Mouse (Mus musculus) 3T3-L1 (cell line): ENCODE data around the gene Wdr37.

ENCODE experiments used
- DNase-seq: peaks from one replicate; pipeline ENCODE4 v3.0.0-alpha.2; 2015; ENCODE audit warnings: low read depth, low spot score

Wdr37 gene

GRCm38 (mm10) chr13:8840941-8841340 lies 30.8 kb downstream of the Wdr37 start:
- DNase-seq = peak; percentile 31

GRCm38 (mm10) chr13:8839937-8840336 lies 31.8 kb downstream of the Wdr37 start:
- DNase-seq = no peak

DNA sequence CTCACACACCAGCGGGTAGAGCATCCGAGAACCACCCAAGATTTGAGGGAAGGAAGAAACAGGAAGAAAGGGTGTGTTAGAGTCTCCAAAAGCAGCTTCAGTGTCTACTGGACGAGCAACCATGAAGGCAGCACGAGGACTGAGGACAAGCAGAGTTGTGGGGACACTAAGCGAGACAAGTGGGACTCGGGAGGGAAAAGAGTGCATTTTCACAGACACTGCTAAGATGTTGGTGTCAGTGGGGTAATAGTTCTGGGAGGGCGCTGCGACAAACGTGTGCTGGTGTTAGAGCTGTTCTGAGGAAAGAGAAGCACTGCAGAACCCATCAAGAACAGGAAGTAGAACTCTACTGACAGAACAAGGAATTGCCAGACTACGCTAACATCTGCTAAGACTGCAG lies 32.6 kb downstream of the Wdr37 start:
- no peak for DNase-seq

- DNase-seq = no peak
Observed at GRCm38 (mm10) chr13:8838394-8838793, 33.3 kb downstream of the Wdr37 start.

DNA sequence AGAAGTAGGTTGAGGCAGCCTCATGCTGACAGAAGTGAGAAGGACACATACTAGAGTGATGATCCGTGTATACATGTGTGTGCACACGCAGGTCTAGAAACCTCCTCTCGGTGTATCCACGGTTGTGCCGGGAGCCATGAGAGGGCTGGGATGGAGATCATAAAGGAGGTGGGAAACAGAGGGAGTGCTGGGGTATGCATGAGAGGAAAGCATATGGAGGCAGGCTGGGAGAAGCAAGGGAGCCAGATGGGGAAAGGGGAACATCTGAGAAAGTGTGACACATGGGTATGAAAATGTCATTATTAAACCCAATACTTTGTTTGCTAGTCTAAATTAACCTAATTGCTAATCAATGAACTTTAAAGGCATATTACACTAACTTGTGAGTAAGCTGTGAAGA lies 37.1 kb downstream of the Wdr37 start:
- DNase-seq = no peak

DNA sequence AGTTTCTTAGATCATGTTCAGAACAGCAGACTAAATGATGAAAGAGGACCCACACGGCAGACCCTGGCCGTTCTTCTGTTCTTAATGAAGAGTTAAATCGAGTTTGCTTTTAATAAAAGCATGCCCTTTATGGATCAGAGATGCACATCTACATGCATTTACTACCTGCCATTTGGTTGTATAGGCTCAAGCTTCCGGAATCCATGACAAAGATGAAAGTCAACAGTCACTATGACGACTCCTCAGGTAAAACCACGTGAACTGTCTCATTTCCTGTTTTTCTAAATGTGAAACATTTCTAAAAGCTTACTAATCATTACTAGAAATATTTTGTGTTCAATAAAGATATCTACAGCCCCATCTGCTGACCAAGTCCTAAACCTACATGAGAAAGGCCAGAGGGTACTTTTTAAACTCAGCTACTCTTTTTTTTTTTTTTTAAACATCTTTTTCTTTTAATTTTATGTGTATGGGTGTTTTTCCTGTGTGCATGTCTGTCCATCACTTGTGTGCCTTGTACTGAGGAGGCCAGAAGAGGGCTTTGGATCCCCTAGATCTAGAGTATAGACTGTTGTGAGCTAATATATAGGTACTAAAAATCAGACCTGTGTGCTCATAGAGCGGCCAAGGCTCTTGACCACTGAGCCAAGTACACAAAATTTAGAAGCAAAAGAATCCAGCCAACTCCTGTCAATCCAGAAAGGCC lies 40.0 kb downstream of the Wdr37 start:
- peak; percentile 5 for DNase-seq

GRCm38 (mm10) chr13:8830696-8831095 lies 41.0 kb downstream of the Wdr37 start:
- DNase-seq = no peak

DNA sequence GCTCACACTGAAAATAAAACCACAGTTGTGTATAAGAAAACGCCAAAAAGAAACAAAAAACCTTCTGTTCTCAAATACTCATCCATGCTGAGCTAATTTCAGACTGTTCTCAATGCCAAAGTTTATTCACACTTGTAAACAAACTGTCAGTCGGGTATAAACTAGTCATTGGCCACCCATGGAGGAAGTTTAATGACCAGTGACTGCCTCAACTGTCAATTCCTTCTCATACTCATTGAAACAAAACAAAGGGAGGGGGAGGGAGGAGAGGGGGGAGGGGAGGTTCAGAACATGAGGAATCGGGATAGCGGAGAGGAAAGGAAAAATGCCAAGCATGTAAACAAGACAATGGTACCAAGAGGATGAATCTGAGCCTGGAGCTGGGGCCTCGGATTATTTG lies 41.9 kb downstream of the Wdr37 start:
- peak; percentile 24 for DNase-seq

DNA sequence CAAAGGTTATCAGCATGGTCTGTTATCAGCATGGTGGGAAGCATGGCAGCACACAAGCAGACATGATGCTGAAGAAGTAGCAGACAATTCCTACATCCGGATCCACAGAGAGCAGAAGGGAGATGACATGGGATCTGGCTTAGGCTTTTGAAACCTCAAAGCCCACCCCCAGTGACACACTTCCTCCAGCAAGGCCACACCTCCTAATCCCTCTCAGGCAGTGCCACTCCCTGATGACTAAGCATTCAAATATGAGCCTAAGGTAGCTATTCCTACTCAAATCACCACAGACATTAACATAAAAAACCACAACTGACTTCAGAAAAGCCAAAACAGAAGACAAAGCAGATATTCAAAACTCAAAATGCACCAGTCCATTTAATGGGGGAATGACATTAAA lies 42.8 kb downstream of the Wdr37 start:
- peak; percentile 82 for DNase-seq

DNA sequence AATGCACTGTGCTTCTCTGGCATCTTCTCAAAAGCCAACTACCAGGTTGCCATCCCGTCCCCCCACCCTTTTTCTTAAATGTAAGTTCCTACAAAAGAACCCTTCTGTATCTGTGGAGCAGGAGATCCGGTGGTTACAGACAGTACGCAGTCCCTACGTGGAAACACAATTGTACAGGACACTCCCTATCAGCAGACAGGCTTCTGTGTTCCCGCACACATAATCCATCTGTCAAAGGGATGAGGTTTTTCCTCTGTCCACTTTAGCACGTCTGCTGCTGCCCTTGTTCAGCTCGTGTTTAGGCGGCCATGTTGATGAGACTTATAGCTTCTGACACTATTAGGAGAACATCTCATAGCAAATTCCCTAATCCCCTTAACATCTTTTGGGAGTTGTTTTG lies 48.2 kb downstream of the Wdr37 start:
- DNase-seq = no peak

DNA sequence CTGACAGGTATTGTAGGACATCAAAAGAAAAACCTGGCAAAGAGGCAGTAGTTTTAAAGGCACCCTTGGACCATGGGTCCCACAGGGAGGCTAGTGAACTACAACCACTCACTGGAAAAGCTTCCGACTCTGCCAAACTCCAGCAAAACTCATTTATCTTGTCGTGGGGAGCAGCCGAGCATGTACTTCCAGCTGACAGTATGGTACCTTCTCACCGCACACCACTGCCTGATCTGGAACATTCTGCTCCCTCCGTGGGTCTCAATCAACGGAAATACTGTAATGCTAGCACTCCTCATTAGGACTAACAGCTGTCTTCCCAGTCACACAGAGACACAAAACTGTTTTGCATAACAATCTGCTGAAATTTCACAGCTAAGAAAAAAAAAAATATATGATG lies 48.6 kb downstream of the Wdr37 start:
- no peak for DNase-seq

DNA sequence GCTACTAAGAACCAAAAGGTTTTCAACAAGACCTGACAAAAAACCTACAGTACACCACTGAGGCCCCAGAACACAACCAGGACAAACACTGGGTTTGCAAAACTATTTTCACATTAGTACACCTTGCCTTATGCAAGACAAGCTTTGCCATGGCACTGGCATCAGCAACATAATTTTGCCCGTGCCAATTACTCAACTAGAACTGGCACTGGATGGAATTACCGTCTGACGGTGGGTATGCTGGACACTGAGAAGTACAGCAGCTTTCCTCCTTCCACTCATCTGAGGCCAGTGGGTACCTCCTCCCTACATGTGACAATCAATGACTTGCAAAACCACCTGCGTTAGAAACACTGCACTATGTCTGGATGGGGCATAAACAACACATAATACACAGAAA lies 49.5 kb downstream of the Wdr37 start:
- DNase-seq = no peak

GRCm38 (mm10) chr13:8805931-8806330 lies 65.8 kb downstream of the Wdr37 start:
- peak; percentile 27 for DNase-seq

- DNase-seq = no peak
Observed at GRCm38 (mm10) chr13:8800576-8800975, 71.1 kb downstream of the Wdr37 start.

GRCm38 (mm10) chr13:8793217-8793616 lies 78.5 kb downstream of the Wdr37 start:
- DNase-seq = no peak

- DNase-seq = peak; percentile 73
Observed at GRCm38 (mm10) chr13:8785185-8785584, 86.5 kb downstream of the Wdr37 start.

DNA sequence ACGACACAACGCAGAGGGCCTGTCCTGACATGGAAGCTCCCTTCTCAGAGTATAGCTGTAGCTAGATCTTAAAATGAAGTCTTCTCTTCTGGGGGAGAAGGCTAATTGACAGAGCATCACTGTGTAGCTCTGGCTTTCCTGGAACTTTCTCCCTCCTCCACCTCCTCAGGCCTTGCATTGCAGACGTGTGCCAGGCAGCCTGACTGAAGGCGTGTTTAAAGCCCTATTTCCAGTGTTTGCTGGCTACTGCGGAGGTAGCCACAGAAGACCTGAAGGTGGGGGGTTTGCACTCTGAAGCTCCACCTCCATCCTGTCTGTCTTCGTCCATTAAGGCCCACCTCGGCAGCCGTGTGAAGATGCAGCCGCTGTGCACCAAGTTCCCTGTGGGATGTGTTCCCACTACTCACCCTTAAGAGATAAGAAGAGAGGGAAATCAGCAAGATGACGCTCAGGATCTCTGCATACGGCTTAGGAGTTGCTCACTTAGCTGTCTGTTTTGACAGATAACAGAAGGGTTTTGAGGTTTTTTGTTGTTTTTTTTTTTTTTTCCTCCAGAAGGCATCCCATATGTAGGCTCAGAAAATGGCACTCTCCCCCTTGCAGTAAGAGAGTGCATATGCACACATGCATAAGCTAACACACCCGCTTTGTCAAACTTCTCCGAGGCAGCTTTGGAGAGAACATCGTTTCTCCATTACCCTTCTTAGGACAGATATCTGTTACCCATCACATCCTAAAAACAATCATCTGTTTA lies 87.2 kb downstream of the Wdr37 start:
- DNase-seq = no peak

GRCm38 (mm10) chr13:8783686-8784307 lies 87.9 kb downstream of the Wdr37 start:
- no peak for DNase-seq

- DNase-seq = peak; percentile 16
Observed at GRCm38 (mm10) chr13:8782636-8783035, 89.1 kb downstream of the Wdr37 start.

DNA sequence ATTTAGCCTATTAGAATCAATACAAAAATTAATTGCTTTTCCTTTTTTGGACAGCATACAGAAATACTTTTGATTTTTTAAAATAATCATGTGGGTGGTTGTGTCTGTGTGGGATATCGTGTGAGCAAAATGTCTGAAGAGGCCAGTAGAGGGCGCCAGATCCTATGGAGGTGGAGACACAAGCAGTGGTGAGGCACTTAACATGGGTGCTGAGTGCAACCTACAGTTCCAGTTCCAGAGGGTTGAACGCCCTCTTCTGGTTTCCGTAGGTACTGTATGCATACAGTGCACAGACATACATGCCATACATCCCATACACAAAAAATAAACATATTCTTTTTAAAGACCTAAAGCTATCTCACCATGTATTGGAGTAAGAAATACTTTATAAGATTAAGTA lies 91.3 kb downstream of the Wdr37 start:
- peak; percentile 76 for DNase-seq

GRCm38 (mm10) chr13:8770616-8771015 lies 101.1 kb downstream of the Wdr37 start:
- no peak for DNase-seq

DNA sequence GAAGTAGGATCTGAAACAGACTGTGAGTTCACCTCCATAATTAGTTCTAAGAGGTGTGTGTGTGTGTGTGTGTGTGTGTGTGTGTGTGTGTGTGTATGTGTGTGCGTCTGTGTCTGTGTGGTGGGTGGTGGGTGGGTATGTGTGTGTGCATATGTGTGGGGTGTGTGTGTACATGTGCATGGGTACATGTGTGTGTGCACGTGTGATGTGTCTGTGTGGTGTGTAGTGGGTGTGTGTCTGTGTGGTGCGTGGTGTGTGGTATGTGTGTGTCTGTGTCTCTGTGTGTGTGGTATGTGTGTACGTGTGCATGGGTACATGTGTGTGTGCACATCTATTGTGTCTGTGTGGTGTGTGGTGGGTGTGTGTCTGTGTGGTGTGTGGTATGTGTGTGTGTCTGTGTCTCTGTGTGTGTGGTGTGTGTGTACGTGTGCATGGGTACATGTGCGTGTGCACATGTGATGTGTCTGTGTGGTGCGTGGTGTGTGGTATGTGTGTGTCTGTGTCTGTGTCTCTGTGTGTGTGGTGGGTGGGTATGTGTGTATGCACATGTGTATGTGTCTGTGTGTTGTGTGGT lies 102.0 kb downstream of the Wdr37 start:
- DNase-seq = no peak
